Mouse (Mus musculus): ENCODE measurements around the gene Gm5157. TPM values are rescaled to one million over a fixed set of nuclear protein-coding genes. Genes with fewer than 3 reads are reported as not detected.
"Not testable (repeated sequence)": the region's sequence is repeated elsewhere in the genome, so short reads cannot be mapped to it uniquely, and the experiment has no call there.

The Gm5157 gene
- polyA plus RNA-seq (2015; fragmentation: Nextera tagmentation; extraction: Ambion mirVana) = not detected in 2 replicates

DNA sequence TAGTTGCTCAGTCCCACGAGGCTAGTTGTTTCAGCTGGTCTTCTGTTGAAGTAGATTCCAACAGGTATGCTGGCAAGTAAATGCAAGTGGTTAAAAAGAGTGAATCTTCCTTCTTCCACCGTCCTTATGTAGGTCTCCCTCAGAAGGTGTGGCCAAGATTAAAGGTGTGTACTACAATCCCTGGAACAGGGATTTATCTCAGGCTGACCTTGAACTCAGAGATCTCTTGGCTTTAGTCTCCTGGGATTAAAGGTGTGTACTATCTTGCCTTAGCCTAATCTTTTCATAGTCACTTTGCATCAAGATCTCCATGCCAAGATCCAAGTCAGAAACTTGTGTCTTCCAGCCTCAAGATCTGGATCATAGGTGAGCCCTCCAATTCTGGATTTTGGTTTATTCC lies at the start of gene Gm5157:
Gene Gm5157 (minus strand): TSS at position 101 of the 400 bp plus-strand sequence.
- H3K9ac ChIP-seq; H3K4me3 ChIP-seq; ATAC-seq (ENCODE audit: low FRiP score, low read depth); H3K27ac ChIP-seq; H3K27me3 ChIP-seq; H3K36me3 ChIP-seq; H3K4me2 ChIP-seq (replicated peaks); H3K9me3 ChIP-seq; H3K4me1 ChIP-seq: not testable (repeated sequence)
- 42% methylated on average over 1 of the region's 2 CpGs for WGBS

DNA sequence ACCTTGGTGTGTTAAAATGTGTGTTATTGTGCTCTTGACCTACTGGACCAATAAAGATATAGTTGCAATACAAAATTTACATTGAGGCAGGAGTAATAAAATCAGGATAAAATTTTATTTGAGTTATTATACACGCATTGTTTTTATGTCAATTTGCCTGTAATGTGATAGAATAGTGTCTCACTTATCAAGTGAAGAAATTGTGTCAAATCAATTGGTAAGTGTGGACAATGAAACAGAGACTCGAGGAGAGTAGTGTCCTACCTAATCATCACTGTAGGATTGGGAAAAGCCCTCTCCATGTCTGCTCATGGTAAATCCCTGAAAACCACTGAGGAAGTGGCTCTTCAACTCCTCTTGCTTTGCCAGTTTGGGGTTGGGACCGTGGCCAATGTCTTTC lies 28.3 kb downstream of the Gm5157 start, which contains the start of gene Vmn1r123:
Gene Vmn1r123 (plus strand): TSS at position 301 of the 400 bp plus-strand sequence.
- H3K9me3 ChIP-seq; H3K27me3 ChIP-seq; H3K36me3 ChIP-seq; H3K4me3 ChIP-seq; H3K4me2 ChIP-seq (replicated peaks); H3K4me1 ChIP-seq; ATAC-seq (ENCODE audit: low FRiP score, low read depth); H3K9ac ChIP-seq; H3K27ac ChIP-seq: not testable (repeated sequence)
- WGBS = 44% methylated on average over 1 of the region's 3 CpGs

Other genes with a start within 250 kb of the Gm5157 start
- not detected in 2 replicates for gene Vmn1r119, start 178.0 kb downstream of the Gm5157 start, polyA plus RNA-seq (2015; fragmentation: Nextera tagmentation; extraction: Ambion mirVana)
- gene Vmn1r120, start 136.6 kb downstream of the Gm5157 start, polyA plus RNA-seq (2015; fragmentation: Nextera tagmentation; extraction: Ambion mirVana) = not detected in 2 replicates
- not detected in 2 replicates for gene Vmn1r121, start 91.9 kb downstream of the Gm5157 start, polyA plus RNA-seq (2015; fragmentation: Nextera tagmentation; extraction: Ambion mirVana)
- not detected in 2 replicates for gene Vmn1r122, start 56.3 kb downstream of the Gm5157 start, polyA plus RNA-seq (2015; fragmentation: Nextera tagmentation; extraction: Ambion mirVana)
- not detected in 2 replicates for gene Vmn1r123, start 28.2 kb downstream of the Gm5157 start, polyA plus RNA-seq (2015; fragmentation: Nextera tagmentation; extraction: Ambion mirVana)
- gene Vmn1r124, start 70.2 kb upstream of the Gm5157 start, polyA plus RNA-seq (2015; fragmentation: Nextera tagmentation; extraction: Ambion mirVana) = not detected in 2 replicates
- gene Vmn1r125, start 81.8 kb upstream of the Gm5157 start, polyA plus RNA-seq (2015; fragmentation: Nextera tagmentation; extraction: Ambion mirVana) = not detected in 2 replicates
- not detected in 2 replicates for gene Vmn1r126, start 111.0 kb upstream of the Gm5157 start, polyA plus RNA-seq (2015; fragmentation: Nextera tagmentation; extraction: Ambion mirVana)
- gene Vmn1r127, start 129.4 kb upstream of the Gm5157 start, polyA plus RNA-seq (2015; fragmentation: Nextera tagmentation; extraction: Ambion mirVana) = not detected in 2 replicates
- gene Vmn1r128, start 158.9 kb upstream of the Gm5157 start, polyA plus RNA-seq (2015; fragmentation: Nextera tagmentation; extraction: Ambion mirVana) = not detected in 2 replicates
- not detected in 2 replicates for gene Vmn1r129, start 170.9 kb upstream of the Gm5157 start, polyA plus RNA-seq (2015; fragmentation: Nextera tagmentation; extraction: Ambion mirVana)
- gene Gm6882, start 242.3 kb upstream of the Gm5157 start, polyA plus RNA-seq (2015; fragmentation: Nextera tagmentation; extraction: Ambion mirVana) = not detected in 2 replicates